8 mouse cellular contexts compared by ENCODE assay signal in genomic region chr12:73693347-73693746, GRCm38 (mm10).
DNase-seq lines count a peak whose midpoint lies in the region; ATAC-seq lines count a peak whose summit lies in the region.

No protein-coding gene starts in this region.

- H3K4me3 ChIP-seq in liver, embryonic 13.5 days (replicated peaks) = no peak overlapping the region
- no peak overlapping the region for H3K4me3 ChIP-seq in neural tube, embryonic 12.5 days

- H3K4me1 ChIP-seq in liver, embryonic 13.5 days (replicated peaks) = no peaks in the 10 kb centered on the region
- no peaks in the 10 kb centered on the region for H3K4me1 ChIP-seq in neural tube, embryonic 12.5 days

- no peak overlapping the region for H3K27ac ChIP-seq in liver, embryonic 13.5 days
- H3K27ac ChIP-seq in neural tube, embryonic 12.5 days = no peak overlapping the region

- no peak overlapping the region for H3K9ac ChIP-seq in liver, embryonic 13.5 days
- H3K9ac ChIP-seq in neural tube, embryonic 12.5 days = no peak overlapping the region

- no peaks in the 10 kb centered on the region for H3K36me3 ChIP-seq in liver, embryonic 13.5 days
- no peaks in the 10 kb centered on the region for H3K36me3 ChIP-seq in neural tube, embryonic 12.5 days

- ATAC-seq in liver, embryonic 13.5 days (ENCODE audit: low read depth) = peak; percentile 47
- peak; percentile 74 for ATAC-seq in neural tube, embryonic 12.5 days (ENCODE audit: low FRiP score, low read depth)

- no peaks in the 10 kb centered on the region for H3K27me3 ChIP-seq in liver, embryonic 13.5 days
- H3K27me3 ChIP-seq in neural tube, embryonic 12.5 days (replicated peaks) = no peaks in the 10 kb centered on the region

- H3K9me3 ChIP-seq in liver, embryonic 13.5 days (replicated peaks) = no peaks in the 10 kb centered on the region
- H3K9me3 ChIP-seq in neural tube, embryonic 12.5 days = no peaks in the 10 kb centered on the region

- no peak overlapping the region for H3K4me2 ChIP-seq in liver, embryonic 13.5 days
- no peak overlapping the region for H3K4me2 ChIP-seq in neural tube, embryonic 12.5 days (replicated peaks)

- 19% methylated on average over 4 of the region's 4 CpGs for WGBS in liver, embryonic 13.5 days (ENCODE audit: insufficient replicate concordance)
- WGBS in neural tube, embryonic 12.5 days = 21% methylated on average over 4 of the region's 4 CpGs

- peak; percentile 76 for DNase-seq in A20 (ENCODE audit: low read depth, low spot score)
- peak; percentile 84 for DNase-seq in T-cell, adult 2 months (ENCODE audit: low spot score)
- peak; percentile 75 for DNase-seq in embryo, embryonic 11 days
- DNase-seq in heart, adult 8-10 months (ENCODE audit: low spot score) = peak; percentile 80
- DNase-seq in kidney, postnatal 14 days = peak; percentile 83
- DNase-seq in liver, embryonic 13.5 days = peak; percentile 23
- peak; percentile 79 to 84 for DNase-seq in thymus, postnatal 10 days (ENCODE audit: low spot score in 2 of 2)

Comparison
In these comparisons a context has a peak if more than half of its experiments do, and no peak if none do; other contexts are left out.
1. DNase-seq: peak in every context shown above with its lines; median percentile 84 in T-cell, adult 2 months; 83 in kidney, postnatal 14 days; 82 in thymus, postnatal 10 days; 80 in heart, adult 8-10 months; 76 in A20; 75 in embryo, embryonic 11 days; 23 in liver, embryonic 13.5 days.